Mouse (Mus musculus) limb, embryonic 10.5 days (tissue): Measurements from ENCODE around the gene Bcl6. TPM values are rescaled to one million over a fixed set of nuclear protein-coding genes. Genes with fewer than 3 reads are reported as not detected.

Experiments used
- DNase-seq: peaks from one replicate; pipeline ENCODE4 v3.0.0-alpha.2; 2017; ENCODE audit warnings: low spot score
- H3K27ac ChIP-seq: fragments of 300-500 bp; sonication (generic); 2 replicates; pipeline ENCODE4 v1.5.1; 2016; ENCODE audit warnings: mild to moderate bottlenecking
- H3K27me3 ChIP-seq: fragments of 300-500 bp; sonication (generic); 2 replicates; pipeline ENCODE4 v1.6.1; 2016; ENCODE audit warnings: low read depth, mild to moderate bottlenecking; ENCODE audit not compliant: poor library complexity, severe bottlenecking
- H3K36me3 ChIP-seq: fragments of 300-500 bp; sonication (generic); 2 replicates; pipeline ENCODE4 v1.6.1; 2016; ENCODE audit warnings: mild to moderate bottlenecking, moderate library complexity
- H3K4me1 ChIP-seq: fragments of 300-500 bp; sonication (generic); 2 replicates; pipeline ENCODE4 v1.6.1; 2016
- H3K4me3 ChIP-seq: fragments of 300-500 bp; sonication (generic); 2 replicates; pipeline ENCODE4 v1.5.1; 2016; ENCODE audit warnings: mild to moderate bottlenecking, moderate library complexity
- H3K9me3 ChIP-seq: fragments of 300-500 bp; sonication (generic); replicated peaks from 2 replicates; pipeline ENCODE4 v1.6.1; 2016; ENCODE audit warnings: mild to moderate bottlenecking
- WGBS: fragments of 180-500 bp; shearing (Covaris S2); methylation state at CpG from one replicate; pipeline ENCODE4 v1.1.7; 2016; 5-methylcytosine and 5-hydroxymethylcytosine counted together
- polyA plus RNA-seq: library from polyadenylated mRNA; unstranded; fragments of >200 nt; fragmentation: Nextera tagmentation; extraction: Ambion mirVana; gene quantifications from 2 replicates; pipeline ENCODE4 v1.2.1, GENCODE M21; 2016

The Bcl6 gene
- polyA plus RNA-seq, result 0.08 and 0.10 TPM in 2 replicates

GRCm38 (mm10) chr16:23988466-23989208, at the start of gene Bcl6, which contains the start of gene Gm37419:
Bcl6 (minus strand) TSS chr16:23988852.
Gm37419 (plus strand) TSS chr16:23988482.
- Histone ChIP-seq H3K36me3 (no peaks in the 10 kb centered on the region), H3K9me3 (no peaks in the 10 kb centered on the region), H3K27me3 (peaks cover 38% of the 10 kb centered on the region), H3K4me3 (peak within 1 kb of the TSS; percentile 64), H3K4me1 (peaks cover 46% of the 10 kb centered on the region), H3K27ac (peak within 1 kb of the TSS; percentile 99)
- under 1% methylated on average over 68 of the region's 68 CpGs for WGBS
- peak; percentile 88 for DNase-seq

GRCm38 (mm10) chr16:24036398-24036797, 47.7 kb upstream of the Bcl6 start:
- Histone ChIP-seq H3K4me1 (no peaks in the 10 kb centered on the region), H3K27ac (no peak overlapping the region), H3K27me3 (no peaks in the 10 kb centered on the region), H3K9me3 (no peaks in the 10 kb centered on the region), H3K4me3 (no peak overlapping the region), H3K36me3 (no peaks in the 10 kb centered on the region)
- 90% methylated on average over 3 of the region's 3 CpGs for WGBS
- DNase-seq, result no peak

- H3K4me1 ChIP-seq, result no peaks in the 10 kb centered on the region
- H3K4me3 ChIP-seq, result no peak overlapping the region
- no peaks in the 10 kb centered on the region for H3K36me3 ChIP-seq
- DNase-seq, result no peak
- no peaks in the 10 kb centered on the region for H3K9me3 ChIP-seq
- H3K27ac ChIP-seq, result no peak overlapping the region
- no peaks in the 10 kb centered on the region for H3K27me3 ChIP-seq
These were observed 47.1 kb upstream of the Bcl6 start for GRCm38 (mm10) chr16:24035767-24036166.

- Histone ChIP-seq H3K27me3 (no peaks in the 10 kb centered on the region), H3K4me1 (no peaks in the 10 kb centered on the region), H3K9me3 (no peaks in the 10 kb centered on the region), H3K4me3 (no peak overlapping the region), H3K27ac (no peak overlapping the region), H3K36me3 (no peaks in the 10 kb centered on the region)
- 61% methylated on average over 2 of the region's 2 CpGs for WGBS
- no peak for DNase-seq
These were observed 45.8 kb upstream of the Bcl6 start for GRCm38 (mm10) chr16:24034450-24034849.

GRCm38 (mm10) chr16:24033259-24033658, 44.6 kb upstream of the Bcl6 start:
- no peaks in the 10 kb centered on the region for H3K9me3 ChIP-seq
- no peaks in the 10 kb centered on the region for H3K4me1 ChIP-seq
- no peak overlapping the region for H3K4me3 ChIP-seq
- no peak for DNase-seq
- no peak overlapping the region for H3K27ac ChIP-seq
- H3K36me3 ChIP-seq, result no peaks in the 10 kb centered on the region
- H3K27me3 ChIP-seq, result no peaks in the 10 kb centered on the region
- WGBS, result 93% methylated on average over 5 of the region's 5 CpGs

- 76% methylated on average over 2 of the region's 2 CpGs for WGBS
- H3K4me3 ChIP-seq, result no peak overlapping the region
- H3K9me3 ChIP-seq, result no peaks in the 10 kb centered on the region
- no peaks in the 10 kb centered on the region for H3K36me3 ChIP-seq
- H3K27ac ChIP-seq, result no peak overlapping the region
- H3K27me3 ChIP-seq, result no peaks in the 10 kb centered on the region; the same call in 1 of the 2 replicates
- no peaks in the 10 kb centered on the region for H3K4me1 ChIP-seq
- DNase-seq, result no peak
These were observed 41.5 kb upstream of the Bcl6 start for GRCm38 (mm10) chr16:24029965-24030672.

GRCm38 (mm10) chr16:24025442-24025841, 36.8 kb upstream of the Bcl6 start:
- no peaks in the 10 kb centered on the region; the same call in 1 of the 2 replicates for H3K27me3 ChIP-seq
- no peak overlapping the region for H3K27ac ChIP-seq
- 55% methylated on average over 7 of the region's 7 CpGs for WGBS
- no peak overlapping the region for H3K4me3 ChIP-seq
- H3K9me3 ChIP-seq, result no peaks in the 10 kb centered on the region
- DNase-seq, result no peak
- no peaks in the 10 kb centered on the region for H3K4me1 ChIP-seq
- H3K36me3 ChIP-seq, result no peaks in the 10 kb centered on the region

GRCm38 (mm10) chr16:24022605-24023004, 34.0 kb upstream of the Bcl6 start:
- no peak for DNase-seq
- Histone ChIP-seq H3K4me1 (no peaks in the 10 kb centered on the region), H3K27me3 (no peaks in the 10 kb centered on the region; the same call in 1 of the 2 replicates), H3K36me3 (no peaks in the 10 kb centered on the region), H3K27ac (no peak overlapping the region), H3K9me3 (no peaks in the 10 kb centered on the region), H3K4me3 (no peak overlapping the region)
- WGBS, result 81% methylated on average over 4 of the region's 4 CpGs

GRCm38 (mm10) chr16:24021722-24022121, 33.1 kb upstream of the Bcl6 start:
- H3K4me3 ChIP-seq, result no peak overlapping the region
- H3K27ac ChIP-seq, result no peak overlapping the region
- no peaks in the 10 kb centered on the region for H3K4me1 ChIP-seq
- H3K9me3 ChIP-seq, result no peaks in the 10 kb centered on the region
- no peaks in the 10 kb centered on the region for H3K36me3 ChIP-seq
- H3K27me3 ChIP-seq, result no peaks in the 10 kb centered on the region
- no peak for DNase-seq
- 33% methylated on average over 1 of the region's 1 CpGs for WGBS

GRCm38 (mm10) chr16:24016742-24017141, 28.1 kb upstream of the Bcl6 start:
- no peak overlapping the region for H3K27ac ChIP-seq
- no peaks in the 10 kb centered on the region for H3K4me1 ChIP-seq
- no peak for DNase-seq
- no peaks in the 10 kb centered on the region for H3K36me3 ChIP-seq
- WGBS, result 62% methylated on average over 5 of the region's 5 CpGs
- no peak overlapping the region for H3K4me3 ChIP-seq
- H3K27me3 ChIP-seq, result no peaks in the 10 kb centered on the region
- H3K9me3 ChIP-seq, result no peaks in the 10 kb centered on the region

GRCm38 (mm10) chr16:24016273-24016672, 27.6 kb upstream of the Bcl6 start:
- no peak overlapping the region for H3K27ac ChIP-seq
- H3K27me3 ChIP-seq, result no peaks in the 10 kb centered on the region
- 66% methylated on average over 6 of the region's 6 CpGs for WGBS
- DNase-seq, result no peak
- H3K9me3 ChIP-seq, result no peaks in the 10 kb centered on the region
- no peak overlapping the region for H3K4me3 ChIP-seq
- H3K36me3 ChIP-seq, result no peaks in the 10 kb centered on the region
- no peaks in the 10 kb centered on the region for H3K4me1 ChIP-seq

- DNase-seq, result no peak
- no peaks in the 10 kb centered on the region for H3K4me1 ChIP-seq
- no peaks in the 10 kb centered on the region for H3K36me3 ChIP-seq
- 82% methylated on average over 3 of the region's 3 CpGs for WGBS
- H3K27ac ChIP-seq, result no peak overlapping the region
- H3K9me3 ChIP-seq, result no peaks in the 10 kb centered on the region
- H3K27me3 ChIP-seq, result no peaks in the 10 kb centered on the region
- H3K4me3 ChIP-seq, result no peak overlapping the region
These were observed 25.7 kb upstream of the Bcl6 start for GRCm38 (mm10) chr16:24014378-24014777.

- H3K27ac ChIP-seq, result no peak overlapping the region
- WGBS, result 42% methylated on average over 3 of the region's 3 CpGs
These were observed 23.4 kb upstream of the Bcl6 start for GRCm38 (mm10) chr16:24012066-24012465.

More at GRCm38 (mm10) chr16:24012066-24012465, 23.4 kb upstream of the Bcl6 start:
- H3K9me3 ChIP-seq, result no peaks in the 10 kb centered on the region
- H3K4me1 ChIP-seq, result no peaks in the 10 kb centered on the region
- DNase-seq, result no peak
- no peaks in the 10 kb centered on the region for H3K27me3 ChIP-seq
- H3K4me3 ChIP-seq, result no peak overlapping the region
- no peaks in the 10 kb centered on the region for H3K36me3 ChIP-seq
